Mouse (Mus musculus) lung, postnatal 0 days (tissue): ENCODE results near the gene Ttc39b.

ENCODE experiments used
- CTCF ChIP-seq: IDR thresholded peaks from 2 replicates; pipeline ENCODE4 v1.5.1; 2016; ENCODE audit warnings: antibody characterized with exemption, mild to moderate bottlenecking
- EP300 ChIP-seq: IDR thresholded peaks from 2 replicates; pipeline ENCODE4 v1.6.1; 2016; ENCODE audit warnings: antibody characterized with exemption, mild to moderate bottlenecking, control low read depth

- TF ChIP-seq CTCF (no peak), EP300 (no peak)
Observed at GRCm38 (mm10) chr4:83343146-83343823, 19.2 kb upstream of the Ttc39b start.
